Comparison of ENCODE assay signal across 19 mouse cellular contexts in the genomic region with DNA sequence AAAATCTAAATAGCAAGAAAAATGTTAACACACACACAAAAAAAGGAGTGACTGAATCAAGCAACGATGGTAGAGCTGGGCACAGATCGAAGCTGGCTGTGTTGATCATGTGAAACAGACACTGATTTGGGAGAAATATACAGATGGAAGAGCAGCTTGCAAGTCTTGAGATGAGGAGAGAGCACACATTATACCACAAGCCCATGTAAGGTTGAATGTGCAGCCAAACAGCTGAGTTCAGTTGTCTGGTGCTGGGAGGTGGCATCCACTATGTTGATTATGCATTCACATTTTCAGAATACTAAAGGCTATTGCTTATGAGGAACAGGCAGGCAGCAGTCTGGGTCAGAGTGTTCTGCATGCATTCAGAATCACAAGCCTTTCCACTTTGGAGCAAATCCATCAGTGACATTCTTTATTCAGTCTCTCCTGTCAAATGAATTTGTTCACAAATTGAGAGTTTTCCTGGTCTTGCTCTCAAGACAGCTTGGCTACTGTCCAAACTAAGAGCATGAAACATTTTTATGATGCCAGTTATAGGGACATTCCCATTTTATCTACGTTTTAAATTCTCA.
DNase-seq lines count a peak whose midpoint lies in the region; ATAC-seq and TF ChIP-seq lines count a peak whose summit lies in the region.
"Had no signal": no experiment of that assay in that cellular context is flagged by ENCODE, and none has a peak within 500 bp of the region (broad histone marks: within the 10 kb centered on the region; RNA-seq: fewer than 3 reads in every experiment).

No protein-coding gene starts in this region.

- DNase-seq in cerebellum, postnatal 14 days: peak; percentile 14 to 39
- DNase-seq in cerebellum, postnatal 4 days (ENCODE audit: low spot score in 2 of 2): no peak
- peak; percentile 9 for DNase-seq in hindbrain, postnatal 0 days (ENCODE audit: low spot score)
- DNase-seq in hindbrain, embryonic 10.5 days (ENCODE audit: low spot score): no peak
- peak; percentile 80 for DNase-seq in brain, embryonic 14.5 days (ENCODE audit: low read depth)
- peak; percentile 32 for DNase-seq in layer of hippocampus, adult 9-10 months (ENCODE audit: low spot score)
- no peak for DNase-seq in ovary, postnatal 10 days (ENCODE audit: low spot score)
- DNase-seq in ovary, postnatal 14 days (ENCODE audit: low spot score): no peak
- DNase-seq: adrenal gland, postnatal 25 days; cerebellum, adult 11-12 months; gastrocnemius, postnatal 36 days; heart, postnatal 4 days; kidney, adult 11 months; kidney, postnatal 10 days; liver; lung, adult 2 months had no signal

- no peak overlapping the region for H3K9ac ChIP-seq in hindbrain, postnatal 0 days (replicated peaks; ENCODE audit: low read length)

- H3K4me2 ChIP-seq in hindbrain, postnatal 0 days (ENCODE audit: low read depth, low read length): no peak overlapping the region

- H3K27me3 ChIP-seq in hindbrain, postnatal 0 days (ENCODE audit: insufficient read depth, low read length): no peaks in the 10 kb centered on the region
- no peaks in the 10 kb centered on the region for H3K27me3 ChIP-seq in hindbrain, embryonic 10.5 days (ENCODE audit: insufficient read depth, poor library complexity, severe bottlenecking)
- H3K27me3 ChIP-seq: CH12.LX had no signal

- no peak overlapping the region for H3K27ac ChIP-seq in hindbrain, postnatal 0 days
- H3K27ac ChIP-seq in hindbrain, embryonic 10.5 days: no peak overlapping the region
- H3K27ac ChIP-seq: heart, embryonic 10.5 days; macrophage had no signal

- no peaks in the 10 kb centered on the region for H3K4me1 ChIP-seq in hindbrain, postnatal 0 days (ENCODE audit: insufficient read depth, low read length)
- H3K4me1 ChIP-seq in hindbrain, embryonic 10.5 days (replicated peaks): no peaks in the 10 kb centered on the region
- H3K4me1 ChIP-seq: heart, embryonic 10.5 days had no signal

- H3K4me3 ChIP-seq in hindbrain, postnatal 0 days (ENCODE audit: low read length): no peak overlapping the region
- H3K4me3 ChIP-seq in hindbrain, embryonic 10.5 days: no peak overlapping the region
- H3K4me3 ChIP-seq: heart, embryonic 10.5 days had no signal

- H3K9me3 ChIP-seq in hindbrain, postnatal 0 days (ENCODE audit: low read length): no peaks in the 10 kb centered on the region
- H3K9me3 ChIP-seq in hindbrain, embryonic 10.5 days: no peaks in the 10 kb centered on the region
- H3K9me3 ChIP-seq: heart, embryonic 10.5 days had no signal

- H3K36me3 ChIP-seq in hindbrain, postnatal 0 days (ENCODE audit: insufficient read depth, low read length): no peaks in the 10 kb centered on the region
- no peaks in the 10 kb centered on the region for H3K36me3 ChIP-seq in hindbrain, embryonic 10.5 days
- H3K36me3 ChIP-seq: heart, embryonic 10.5 days had no signal

- 68% methylated on average over 3 of the region's 3 CpGs for WGBS in hindbrain, postnatal 0 days
- 84% methylated on average over 3 of the region's 3 CpGs for WGBS in hindbrain, embryonic 10.5 days

- no peak for TF ChIP-seq CTCF in hindbrain, postnatal 0 days (IDR thresholded peaks at IDR 0.05; ENCODE audit: low read depth)
- no peak for TF ChIP-seq CTCF in brain, embryonic 14.5 days (IDR thresholded peaks at IDR 0.05; ENCODE audit: borderline replicate concordance, extremely low read depth, insufficient read depth, insufficient read length)

- TF ChIP-seq POLR2A in brain, embryonic 14.5 days (IDR thresholded peaks at IDR 0.05; ENCODE audit: borderline replicate concordance, extremely low read depth, insufficient read depth, insufficient read length, poor library complexity, severe bottlenecking): no peak

- 0 out of 2 replicates have a peak, but pooled peaks have one; percentile 35 for ATAC-seq in hindbrain, postnatal 0 days

Comparison
In these comparisons a context has a peak if more than half of its experiments do, and no peak if none do; other contexts are left out.
1. DNase-seq: peak in cerebellum, postnatal 14 days (2 of 2), hindbrain, postnatal 0 days (single experiment), brain, embryonic 14.5 days (single experiment) and layer of hippocampus, adult 9-10 months (single experiment); none in cerebellum, postnatal 4 days (0 of 2), hindbrain, embryonic 10.5 days (single experiment), ovary, postnatal 10 days (single experiment) and ovary, postnatal 14 days (single experiment).